Mouse (Mus musculus) ovary, adult 18-20 months (tissue): ENCODE data around the gene Slc5a4a.

ENCODE experiments used
- DNase-seq: peaks from one replicate; pipeline ENCODE4 v3.0.0; 2022; ENCODE audit warnings: low spot score, mixed read lengths

Slc5a4a gene

GRCm38 (mm10) chr10:76218240-76218639 lies 71.0 kb downstream of the Slc5a4a start:
- DNase-seq, result no peak

DNA sequence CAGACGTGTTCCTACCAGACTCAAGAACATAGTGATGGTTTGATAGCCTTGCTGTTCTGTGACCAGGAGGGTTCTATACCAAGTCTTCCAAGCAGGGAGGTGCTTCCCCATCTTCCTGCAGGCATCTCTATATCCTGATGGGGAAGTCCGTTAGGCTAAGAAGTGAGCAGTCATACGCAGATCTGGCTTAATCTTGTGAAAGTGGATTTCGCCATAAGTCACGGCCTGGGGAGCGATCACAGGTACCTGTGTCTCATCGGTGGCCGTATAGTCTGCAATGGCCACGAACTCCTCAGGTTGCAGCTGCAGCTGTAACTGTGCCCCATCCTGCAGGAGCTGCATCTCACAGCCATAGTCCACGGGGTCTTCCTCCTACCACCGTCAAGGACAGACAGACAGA lies 78.7 kb downstream of the Slc5a4a start:
- DNase-seq, result no peak

- no peak for DNase-seq
Measured at GRCm38 (mm10) chr10:76229627-76230026, 82.4 kb downstream of the Slc5a4a start.

DNA sequence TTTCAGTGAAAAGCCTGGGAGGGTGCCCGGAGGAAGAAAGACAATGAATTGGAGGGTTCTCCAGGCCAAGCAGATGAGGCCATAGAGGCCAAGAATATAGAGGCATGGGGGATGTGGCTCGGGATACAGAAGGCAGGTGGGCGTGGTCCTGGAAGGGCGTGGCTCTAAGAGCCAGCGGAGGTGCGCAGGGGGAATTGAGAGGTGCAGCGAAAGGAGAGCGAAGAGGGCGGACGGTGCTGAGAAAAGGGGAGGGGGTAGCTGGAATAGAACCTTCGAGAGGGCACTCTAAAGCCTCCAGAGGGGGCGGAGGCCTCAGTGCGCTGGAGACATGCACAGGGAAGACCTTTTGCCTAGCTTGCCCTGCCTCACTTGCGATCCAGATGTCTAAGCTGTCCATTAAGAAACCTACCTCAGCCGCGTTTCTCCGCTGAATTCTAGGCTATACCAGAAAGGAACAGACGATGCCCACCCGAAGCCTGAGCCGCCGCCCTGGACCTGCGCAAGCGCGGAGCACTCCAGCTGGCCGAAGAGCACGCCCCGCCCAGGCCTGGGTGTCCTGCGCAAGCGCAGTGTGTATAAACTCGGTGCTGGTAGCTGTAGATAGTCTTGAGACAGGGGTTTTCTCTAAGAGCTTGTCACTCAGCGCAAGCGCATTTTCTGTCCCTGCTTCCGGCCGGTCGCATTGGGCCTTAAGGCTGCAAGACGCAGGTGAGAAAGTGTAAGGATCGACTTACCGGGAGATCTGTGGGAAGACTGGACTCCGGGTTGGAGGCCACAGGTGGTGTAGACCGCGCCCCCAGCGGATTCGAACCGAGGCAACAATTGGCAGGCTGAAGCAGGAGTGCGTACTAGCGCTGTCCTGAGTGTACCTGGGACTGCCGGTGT lies 90.3 kb downstream of the Slc5a4a start, which contains the start of gene Prmt2:
Gene Prmt2 (minus strand): TSS at position 525 of the 885 bp plus-strand sequence.
- DNase-seq, result peak; percentile 89
